Mouse (Mus musculus) hindbrain, postnatal 0 days (tissue): ENCODE measurements at regions not wholly inside any gene's neighbourhood (a gene's known extent, or its start where the extent isn't known, plus 50 kb on each side); places are given as distances from the start of the nearest gene placed in this dataset.

Experiments
- ATAC-seq: fragments of 200-750 bp; cut with Nextera tagmentation; 2 replicates; pipeline ENCODE4 v1.8.0; 2017; ENCODE audit warnings: mild to moderate bottlenecking, moderate TSS enrichment, moderate library complexity
- DNase-seq: peaks from one replicate; pipeline ENCODE4 v3.0.0-alpha.2; 2015; ENCODE audit warnings: low spot score
- H3K27ac ChIP-seq: fragments of 300-500 bp; sonication (generic); 2 replicates; pipeline ENCODE4 v1.5.1; 2014; ENCODE audit warnings: mild to moderate bottlenecking
- H3K27me3 ChIP-seq: fragments of 300-500 bp; sonication (generic); 2 replicates; pipeline ENCODE4 v1.6.1; 2014; ENCODE audit warnings: low read length, mixed read lengths; ENCODE audit not compliant: insufficient read depth
- H3K36me3 ChIP-seq: fragments of 300-500 bp; sonication (generic); 2 replicates; pipeline ENCODE4 v1.6.1; 2014; ENCODE audit warnings: low read length, mixed read lengths; ENCODE audit not compliant: insufficient read depth
- H3K4me1 ChIP-seq: fragments of 300-500 bp; sonication (generic); 2 replicates; pipeline ENCODE4 v1.6.1; 2014; ENCODE audit warnings: antibody characterized with exemption, low read length, mixed read lengths; ENCODE audit not compliant: insufficient read depth
- H3K4me2 ChIP-seq: fragments of 300-500 bp; sonication (generic); 2 replicates; pipeline ENCODE4 v1.6.1; 2014; ENCODE audit warnings: low read depth, mild to moderate bottlenecking, low read length, moderate library complexity, mixed read lengths
- H3K4me3 ChIP-seq: fragments of 300-500 bp; sonication (generic); 2 replicates; pipeline ENCODE4 v1.5.1; 2014; ENCODE audit warnings: low read length
- H3K9ac ChIP-seq: fragments of 300-500 bp; sonication (generic); replicated peaks from 2 replicates; pipeline ENCODE4 v1.6.1; 2014; ENCODE audit warnings: mild to moderate bottlenecking, low read length, moderate library complexity, mixed read lengths
- H3K9me3 ChIP-seq: fragments of 300-500 bp; sonication (generic); 2 replicates; pipeline ENCODE4 v1.6.1; 2016; ENCODE audit warnings: low read length, mixed read lengths
- CTCF ChIP-seq: IDR thresholded peaks from 2 replicates; pipeline ENCODE4 v1.5.1; 2016; ENCODE audit warnings: antibody characterized with exemption, control low read depth, low read depth
- WGBS: fragments of 180-500 bp; shearing (Covaris S2); extraction: QIAGEN DNeasy Blood & Tissue Kit; methylation state at CpG from one replicate; pipeline ENCODE4 v1.1.7; 2014; 5-methylcytosine and 5-hydroxymethylcytosine counted together

DNA sequence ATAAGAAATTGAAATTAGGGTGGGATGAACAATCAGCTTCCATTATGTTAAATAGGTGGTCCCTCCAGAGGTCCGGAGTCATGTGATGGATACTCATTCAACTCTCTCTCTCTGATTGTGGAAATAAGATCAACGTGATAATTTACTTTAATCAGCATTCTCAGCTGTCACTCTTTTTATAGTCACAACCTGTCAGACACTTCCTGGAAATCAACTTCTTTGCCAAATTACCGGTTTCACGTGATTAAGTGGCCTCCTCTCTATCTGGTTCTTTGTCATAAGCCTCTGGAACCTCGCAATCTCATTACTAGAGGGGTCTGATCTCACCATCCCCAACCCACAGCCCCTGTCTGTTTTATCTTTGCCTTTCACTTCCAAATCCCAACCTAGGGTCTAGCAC, 155.6 kb upstream of the Nabp1 start:
- H3K4me3 ChIP-seq: no peak overlapping the region
- H3K27me3 ChIP-seq: no peaks in the 10 kb centered on the region
- TF ChIP-seq CTCF: no peak
- H3K4me1 ChIP-seq: 0 out of 2 replicates have a peak, but pooled peaks cover 3% of the 10 kb centered on the region
- WGBS: 70% methylated on average over 5 of the region's 5 CpGs
- DNase-seq (no peak), ATAC-seq (no peak)
- H3K9me3 ChIP-seq: no peaks in the 10 kb centered on the region
- no peaks in the 10 kb centered on the region for H3K36me3 ChIP-seq
- H3K4me2 ChIP-seq: no peak overlapping the region
- no peak overlapping the region for H3K9ac ChIP-seq
- no peak overlapping the region for H3K27ac ChIP-seq

GRCm38 (mm10) chr1:51632851-51633250, 154.6 kb upstream of the Nabp1 start:
- Histone ChIP-seq H3K4me2 (no peak overlapping the region), H3K9me3 (no peaks in the 10 kb centered on the region), H3K27ac (no peak overlapping the region), H3K36me3 (no peaks in the 10 kb centered on the region), H3K4me3 (no peak overlapping the region), H3K4me1 (0 out of 2 replicates have a peak, but pooled peaks cover 3% of the 10 kb centered on the region), H3K27me3 (no peaks in the 10 kb centered on the region), H3K9ac (no peak overlapping the region)
- WGBS: 82% methylated on average over 4 of the region's 4 CpGs
- no peak for DNase-seq
- no peak for ATAC-seq
- TF ChIP-seq CTCF: no peak

DNA sequence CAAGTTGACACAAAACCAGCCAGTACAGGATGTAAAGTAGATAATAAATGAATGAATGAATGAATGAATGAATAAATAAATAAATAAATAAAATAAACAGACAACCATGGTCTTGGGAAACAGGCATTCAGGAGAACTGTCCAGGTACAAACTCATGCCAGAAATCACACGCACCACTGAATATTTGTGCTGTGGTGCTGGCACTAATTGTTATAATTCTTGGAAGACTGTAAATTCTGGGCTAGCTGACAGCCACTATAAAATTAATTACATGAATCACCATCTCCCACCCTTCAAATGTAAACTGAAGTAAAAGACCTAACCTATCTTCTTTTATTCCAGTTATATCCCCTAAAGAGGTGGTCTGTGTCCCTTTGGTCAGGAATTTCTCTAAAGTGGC, 151.6 kb upstream of the Nabp1 start:
- Histone ChIP-seq H3K27me3 (no peaks in the 10 kb centered on the region), H3K4me3 (no peak overlapping the region), H3K9ac (no peak overlapping the region), H3K9me3 (no peaks in the 10 kb centered on the region), H3K36me3 (no peaks in the 10 kb centered on the region), H3K4me1 (no peaks in the 10 kb centered on the region), H3K4me2 (no peak overlapping the region), H3K27ac (no peak overlapping the region)
- no peak for TF ChIP-seq CTCF
- DNase-seq: no peak
- no peak for ATAC-seq
- 71% methylated on average over 1 of the region's 1 CpGs for WGBS

- 54% methylated on average over 5 of the region's 5 CpGs for WGBS
- Histone ChIP-seq H3K4me2 (no peak overlapping the region), H3K36me3 (no peaks in the 10 kb centered on the region), H3K9ac (no peak overlapping the region), H3K4me3 (no peak overlapping the region), H3K4me1 (no peaks in the 10 kb centered on the region), H3K9me3 (no peaks in the 10 kb centered on the region), H3K27me3 (no peaks in the 10 kb centered on the region), H3K27ac (no peak overlapping the region)
- no peak for DNase-seq
- TF ChIP-seq CTCF: no peak
- no peak for ATAC-seq
Observed at GRCm38 (mm10) chr1:51628137-51628793, 150.0 kb upstream of the Nabp1 start.

DNA sequence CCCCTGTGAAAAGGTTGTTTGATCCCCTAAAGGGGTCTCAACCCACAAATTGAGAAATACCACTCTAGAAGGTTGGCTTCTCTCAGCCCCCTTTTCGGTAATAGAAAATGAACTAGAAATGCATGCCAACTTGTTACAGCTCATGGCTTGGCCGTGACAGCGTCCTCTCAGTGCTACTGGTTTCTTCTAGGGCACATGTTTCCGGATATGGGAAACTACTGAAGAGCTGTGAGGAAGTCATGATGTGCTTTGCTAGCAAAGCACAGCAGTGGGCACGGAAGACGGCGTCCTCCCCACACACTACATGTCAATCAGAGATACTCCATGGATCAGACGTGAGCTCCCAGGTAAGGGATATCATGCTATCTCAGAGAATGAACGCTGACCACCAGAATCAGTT, 148.1 kb upstream of the Nabp1 start:
- Histone ChIP-seq H3K27me3 (no peaks in the 10 kb centered on the region), H3K4me1 (no peaks in the 10 kb centered on the region), H3K27ac (no peak overlapping the region), H3K4me3 (no peak overlapping the region), H3K9me3 (no peaks in the 10 kb centered on the region), H3K4me2 (no peak overlapping the region), H3K9ac (no peak overlapping the region), H3K36me3 (no peaks in the 10 kb centered on the region)
- ATAC-seq (no peak), DNase-seq (no peak)
- 85% methylated on average over 9 of the region's 9 CpGs for WGBS
- no peak for TF ChIP-seq CTCF

DNA sequence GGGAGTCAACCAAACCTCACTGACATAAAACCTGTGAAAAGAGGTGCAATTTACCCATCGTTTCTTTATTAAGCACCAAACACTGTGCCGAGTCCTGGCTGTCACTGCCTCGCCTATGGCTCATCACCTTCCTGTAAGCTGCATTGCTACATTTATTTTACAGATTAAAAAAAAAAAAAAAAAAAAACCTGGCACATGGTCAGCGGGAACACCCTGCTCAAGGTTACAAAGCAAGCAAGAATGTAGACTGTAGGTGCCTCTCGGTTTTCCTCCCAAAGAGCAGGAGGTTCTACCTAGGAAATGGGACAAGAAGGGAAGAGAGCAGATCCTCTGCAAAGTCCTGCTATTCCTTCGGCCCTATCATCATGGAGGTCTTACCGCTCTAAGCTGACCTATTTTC, 146.9 kb upstream of the Nabp1 start:
- DNase-seq: no peak
- no peaks in the 10 kb centered on the region for H3K4me1 ChIP-seq
- no peaks in the 10 kb centered on the region for H3K36me3 ChIP-seq
- H3K27ac ChIP-seq: no peak overlapping the region
- H3K4me3 ChIP-seq: no peak overlapping the region
- no peak overlapping the region for H3K9ac ChIP-seq
- ATAC-seq: no peak
- no peaks in the 10 kb centered on the region for H3K27me3 ChIP-seq
- no peak overlapping the region for H3K4me2 ChIP-seq
- no peak for TF ChIP-seq CTCF
- no peaks in the 10 kb centered on the region for H3K9me3 ChIP-seq
- WGBS: 94% methylated on average over 7 of the region's 7 CpGs

DNA sequence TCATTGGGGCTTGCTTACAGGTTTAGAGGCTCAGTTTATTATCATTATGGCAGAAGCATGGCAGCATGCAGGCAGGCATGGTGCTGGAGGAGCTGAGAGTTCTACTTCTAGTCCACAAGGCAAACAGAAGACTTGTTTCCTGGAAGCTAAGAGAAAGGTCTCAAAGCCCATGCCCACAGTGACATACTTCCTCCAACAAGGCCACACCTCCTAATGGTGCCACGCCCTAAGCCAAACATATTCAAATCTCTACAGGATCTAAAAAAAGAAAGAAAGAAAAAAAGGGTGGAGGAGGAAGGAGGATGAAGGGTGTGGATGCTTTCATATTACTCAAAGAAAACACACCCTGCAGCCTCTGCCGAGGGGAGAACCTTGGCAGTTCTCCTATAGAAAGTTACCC, 146.3 kb upstream of the Nabp1 start:
- WGBS: 84% methylated on average over 2 of the region's 2 CpGs
- no peak overlapping the region for H3K27ac ChIP-seq
- TF ChIP-seq CTCF: no peak
- no peaks in the 10 kb centered on the region for H3K27me3 ChIP-seq
- H3K4me3 ChIP-seq: no peak overlapping the region
- no peaks in the 10 kb centered on the region for H3K9me3 ChIP-seq
- H3K9ac ChIP-seq: no peak overlapping the region
- no peak for DNase-seq
- ATAC-seq: no peak
- no peak overlapping the region for H3K4me2 ChIP-seq
- no peaks in the 10 kb centered on the region for H3K36me3 ChIP-seq
- no peaks in the 10 kb centered on the region for H3K4me1 ChIP-seq
